Mouse (Mus musculus): ENCODE measurements at regions not wholly inside any gene's neighbourhood (a gene's known extent, or its start where the extent isn't known, plus 50 kb on each side); places are given as distances from the start of the nearest gene placed in this dataset.
"Not testable (repeated sequence)": the region's sequence is repeated elsewhere in the genome, so short reads cannot be mapped to it uniquely, and the experiment has no call there.

GRCm38 (mm10) chr14:33707661-33708297, 118.8 kb downstream of the Ptpn20 start:
- no peak overlapping the region for H3K4me2 ChIP-seq (ENCODE audit: low read depth)
- H3K4me3 ChIP-seq (ENCODE audit: insufficient read depth in 1 of 2, low read depth in 2 of 2, low read length in 2 of 2) = no peak overlapping the region
- ATAC-seq (ENCODE audit: insufficient read depth) (no peak), DNase-seq (ENCODE audit: low read depth in 3 of 3, low spot score in 3 of 3) (no peak)
- no peak overlapping the region for H3K9ac ChIP-seq (replicated peaks)
- H3K9me3 ChIP-seq (ENCODE audit: control insufficient read depth, low read length) = no peaks in the 10 kb centered on the region
- no peaks in the 10 kb centered on the region for H3K36me3 ChIP-seq (replicated peaks; ENCODE audit: control insufficient read depth, insufficient read depth, low read depth)
- H3K27me3 ChIP-seq (ENCODE audit: control insufficient read depth, insufficient read depth, low read length) = no peaks in the 10 kb centered on the region
- H3K27ac ChIP-seq = no peak overlapping the region
- TF ChIP-seq CTCF (IDR thresholded peaks at IDR 0.05; ENCODE audit: low read depth) (no peak), EP300 (IDR thresholded peaks at IDR 0.05; ENCODE audit: low read depth) (no peak)
- WGBS (ENCODE audit: insufficient replicate concordance) = 56% methylated on average over 6 of the region's 6 CpGs
- H3K4me1 ChIP-seq (replicated peaks; ENCODE audit: control insufficient read depth in 2 of 2, insufficient read depth in 2 of 2, low read length in 1 of 2) = no peaks in the 10 kb centered on the region

GRCm38 (mm10) chr14:33708298-33708665, 119.3 kb downstream of the Ptpn20 start:
- no peaks in the 10 kb centered on the region for H3K4me1 ChIP-seq (replicated peaks; ENCODE audit: control insufficient read depth in 2 of 2, insufficient read depth in 2 of 2, low read length in 1 of 2)
- ATAC-seq (ENCODE audit: insufficient read depth) = no peak
- no peak for DNase-seq (ENCODE audit: low read depth in 3 of 3, low spot score in 3 of 3)
- no peak overlapping the region for H3K9ac ChIP-seq (replicated peaks)
- no peak overlapping the region for H3K4me3 ChIP-seq (ENCODE audit: insufficient read depth in 1 of 2, low read depth in 2 of 2, low read length in 2 of 2)
- TF ChIP-seq CTCF (IDR thresholded peaks at IDR 0.05; ENCODE audit: low read depth) (no peak), EP300 (IDR thresholded peaks at IDR 0.05; ENCODE audit: low read depth) (no peak)
- 43% methylated on average over 4 of the region's 4 CpGs for WGBS (ENCODE audit: insufficient replicate concordance)
- no peak overlapping the region for H3K27ac ChIP-seq
- H3K4me2 ChIP-seq (ENCODE audit: low read depth) = no peak overlapping the region
- no peaks in the 10 kb centered on the region for H3K9me3 ChIP-seq (ENCODE audit: control insufficient read depth, low read length)
- no peaks in the 10 kb centered on the region for H3K36me3 ChIP-seq (replicated peaks; ENCODE audit: control insufficient read depth, insufficient read depth, low read depth)
- H3K27me3 ChIP-seq (ENCODE audit: control insufficient read depth, insufficient read depth, low read length) = no peaks in the 10 kb centered on the region

- ATAC-seq (ENCODE audit: insufficient read depth) (no peak), DNase-seq (ENCODE audit: low read depth in 3 of 3, low spot score in 3 of 3) (no peak)
- Histone ChIP-seq H3K36me3 (replicated peaks; ENCODE audit: control insufficient read depth, insufficient read depth, low read depth) (no peaks in the 10 kb centered on the region), H3K4me3 (ENCODE audit: insufficient read depth in 1 of 2, low read depth in 2 of 2, low read length in 2 of 2) (no peak overlapping the region), H3K9ac (replicated peaks) (no peak overlapping the region), H3K9me3 (ENCODE audit: control insufficient read depth, low read length) (no peaks in the 10 kb centered on the region), H3K4me2 (ENCODE audit: low read depth) (no peak overlapping the region), H3K27me3 (ENCODE audit: control insufficient read depth, insufficient read depth, low read length) (no peaks in the 10 kb centered on the region), H3K27ac (no peak overlapping the region), H3K4me1 (replicated peaks; ENCODE audit: control insufficient read depth in 2 of 2, insufficient read depth in 2 of 2, low read length in 1 of 2) (no peaks in the 10 kb centered on the region)
- TF ChIP-seq CTCF (IDR thresholded peaks at IDR 0.05; ENCODE audit: low read depth) (no peak), EP300 (IDR thresholded peaks at IDR 0.05; ENCODE audit: low read depth) (no peak)
- WGBS (ENCODE audit: insufficient replicate concordance) = 50% methylated on average over 1 of the region's 1 CpGs
These were observed 123.5 kb downstream of the Ptpn20 start for GRCm38 (mm10) chr14:33712458-33712857.

GRCm38 (mm10) chr14:33719651-33720050, 130.6 kb downstream of the Ptpn20 start:
- no peak overlapping the region for H3K9ac ChIP-seq (replicated peaks)
- no peaks in the 10 kb centered on the region for H3K4me1 ChIP-seq (replicated peaks; ENCODE audit: control insufficient read depth in 2 of 2, insufficient read depth in 2 of 2, low read length in 1 of 2)
- no peak for TF ChIP-seq EP300 (IDR thresholded peaks at IDR 0.05; ENCODE audit: low read depth)
- TF ChIP-seq CTCF (IDR thresholded peaks at IDR 0.05; ENCODE audit: low read depth) = no peak
- DNase-seq (ENCODE audit: low read depth in 3 of 3, low spot score in 3 of 3) = no peak
- ATAC-seq (ENCODE audit: insufficient read depth) = no peak
- no peaks in the 10 kb centered on the region for H3K36me3 ChIP-seq (replicated peaks; ENCODE audit: control insufficient read depth, insufficient read depth, low read depth)
- no peaks in the 10 kb centered on the region for H3K27me3 ChIP-seq (ENCODE audit: control insufficient read depth, insufficient read depth, low read length)
- no peak overlapping the region for H3K27ac ChIP-seq
- 56% methylated on average over 6 of the region's 6 CpGs for WGBS (ENCODE audit: insufficient replicate concordance)
- no peaks in the 10 kb centered on the region for H3K9me3 ChIP-seq (ENCODE audit: control insufficient read depth, low read length)
- H3K4me3 ChIP-seq (ENCODE audit: insufficient read depth in 1 of 2, low read depth in 2 of 2, low read length in 2 of 2) = no peak overlapping the region
- H3K4me2 ChIP-seq (ENCODE audit: low read depth) = no peak overlapping the region

GRCm38 (mm10) chr14:33722379-33723145, 133.6 kb downstream of the Ptpn20 start:
- H3K27ac ChIP-seq; H3K9me3 ChIP-seq (ENCODE audit: control insufficient read depth, low read length); H3K9ac ChIP-seq (replicated peaks); H3K27me3 ChIP-seq (ENCODE audit: control insufficient read depth, insufficient read depth, low read length); ATAC-seq (ENCODE audit: insufficient read depth); H3K4me3 ChIP-seq (ENCODE audit: insufficient read depth in 1 of 2, low read depth in 2 of 2, low read length in 2 of 2); DNase-seq (ENCODE audit: low read depth in 3 of 3, low spot score in 3 of 3); H3K4me1 ChIP-seq (replicated peaks; ENCODE audit: control insufficient read depth in 2 of 2, insufficient read depth in 2 of 2, low read length in 1 of 2); H3K36me3 ChIP-seq (replicated peaks; ENCODE audit: control insufficient read depth, insufficient read depth, low read depth); H3K4me2 ChIP-seq (ENCODE audit: low read depth): not testable (repeated sequence)
- WGBS (ENCODE audit: insufficient replicate concordance) = 62% methylated on average over 5 of the region's 5 CpGs
